Mouse (Mus musculus) heart, adult 2 months (tissue): Measurements from ENCODE around the gene Hfm1.

Source experiments
- CTCF ChIP-seq: fragments of 200-600 bp; IDR thresholded peaks from 2 replicates; pipeline ENCODE4 v1.8.1; 2022; ENCODE audit warnings: antibody characterized with exemption, mild to moderate bottlenecking, moderate library complexity
- EP300 ChIP-seq: fragments of 200-500 bp; IDR thresholded peaks from 2 replicates; pipeline ENCODE4 v1.6.1; 2011; ENCODE audit warnings: low read depth, low read length, control low read depth; ENCODE audit not compliant: insufficient read depth
- POLR2A ChIP-seq: fragments of 200-500 bp; IDR thresholded peaks from 2 replicates; pipeline ENCODE4 v1.6.1; 2011; ENCODE audit warnings: mild to moderate bottlenecking, low read depth, low read length, control low read depth; ENCODE audit not compliant: insufficient read depth

DNA sequence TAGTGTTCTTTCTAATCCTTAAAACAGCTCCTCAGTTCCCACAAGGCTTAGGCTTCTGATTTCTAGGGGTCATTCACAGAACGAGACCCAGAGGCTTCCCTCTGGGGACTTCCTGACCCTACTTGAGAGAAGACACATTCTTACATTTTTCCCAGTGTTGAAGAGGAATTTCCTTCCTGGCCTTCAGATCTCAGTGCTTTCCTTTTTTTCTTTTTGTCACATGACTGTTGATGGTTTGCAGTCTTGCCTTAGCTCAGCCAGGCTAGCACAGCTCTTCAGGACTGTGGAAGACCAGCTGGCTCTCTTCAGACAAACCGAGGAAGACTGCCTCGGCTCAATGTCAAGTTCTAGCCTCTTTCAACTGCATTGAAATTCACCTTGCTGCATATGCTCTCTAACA, 30.3 kb upstream of the Hfm1 start:
- TF ChIP-seq EP300, result 0 out of 2 replicates have a peak, but pooled peaks have one; percentile 21
- TF ChIP-seq CTCF, result no peak
- TF ChIP-seq POLR2A, result no peak
